Mouse (Mus musculus): ENCODE results near the gene Eef2k. TPM values are rescaled to one million over a fixed set of nuclear protein-coding genes. Genes with fewer than 3 reads are reported as not detected.

Eef2k gene
- 10 to 100 TPM; 30.1 to 33.0 TPM for total RNA-seq (2023)

GRCm38 (mm10) chr7:120842345-120843036, at the start of gene Eef2k:
Gene Eef2k (plus strand): TSS chr7:120842831.

GRCm38 (mm10) chr7:120811834-120812415, 30.7 kb upstream of the Eef2k start, which contains the start of gene Gm5737:
Gene Gm5737 (plus strand): TSS chr7:120812365.

GRCm38 (mm10) chr7:120917592-120918461, 75.2 kb downstream of the Eef2k start, which contains the start of gene Polr3e:
Gene Polr3e (plus strand): TSS chr7:120917744.

Other genes starting within 250 kb of the Eef2k start
- 10 to 100 TPM; 72.4 to 79.2 TPM for gene Uqcrc2, start 207.7 kb upstream of the Eef2k start, total RNA-seq (2023)
- not detected for gene Pdzd9, start 172.5 kb upstream of the Eef2k start, total RNA-seq (2023)
- gene Mosmo, start 165.2 kb upstream of the Eef2k start, total RNA-seq (2023): 10 to 100 TPM; 12.4 to 13.1 TPM
- not detected for gene Vwa3a, start 103.5 kb upstream of the Eef2k start, total RNA-seq (2023)
- not detected for gene Gm5737, start 30.5 kb upstream of the Eef2k start, total RNA-seq (2023)
- 10 to 100 TPM; 16.3 to 16.5 TPM for gene Polr3e, start 74.9 kb downstream of the Eef2k start, total RNA-seq (2023)
- gene Cdr2, start 139.5 kb downstream of the Eef2k start, total RNA-seq (2023): 1 to 10 TPM; 3.4 to 3.6 TPM
- gene Mfsd13b, start 139.7 kb downstream of the Eef2k start, total RNA-seq (2023): not detected
- 10 to 100 TPM; 35.6 to 36.7 TPM for gene Mettl9, start 191.6 kb downstream of the Eef2k start, total RNA-seq (2023)
- gene Igsf6, start 231.7 kb downstream of the Eef2k start, total RNA-seq (2023): 100 to 1,000 TPM; 372 to 395 TPM
- under 1 TPM; 0.34 to 0.39 TPM for gene Otoa, start 238.8 kb downstream of the Eef2k start, total RNA-seq (2023)

Measured in monocyte, adult 59 days (primary cell).